Mouse (Mus musculus) cerebellum, adult 9-11 months (tissue): Measurements from ENCODE around the gene Pls3.

Experiments used
- DNase-seq: peaks from one replicate; pipeline ENCODE4 v3.0.0; 2022

Pls3 gene

GRCm38 (mm10) chrX:75874332-75875291 lies at the start of gene Pls3:
Gene Pls3, minus strand, starts transcription at chrX:75875182.
- peak; percentile 86 for DNase-seq

GRCm38 (mm10) chrX:75895716-75896115 lies 20.7 kb upstream of the Pls3 start:
- no peak for DNase-seq

GRCm38 (mm10) chrX:75875566-75875965 lies 584 bp upstream of the Pls3 start:
- DNase-seq, result peak; percentile 12

- peak; percentile 23 for DNase-seq
These were observed 1.2 kb downstream of the Pls3 start for GRCm38 (mm10) chrX:75873813-75874212.

GRCm38 (mm10) chrX:75873253-75873652 lies 1.7 kb downstream of the Pls3 start:
- DNase-seq, result peak; percentile 12

GRCm38 (mm10) chrX:75871855-75872254 lies 3.1 kb downstream of the Pls3 start:
- no peak for DNase-seq

- no peak for DNase-seq
These were observed 13.3 kb downstream of the Pls3 start for GRCm38 (mm10) chrX:75861715-75862114.

GRCm38 (mm10) chrX:75854294-75854693 lies 20.7 kb downstream of the Pls3 start:
- DNase-seq, result no peak

- DNase-seq, result no peak
These were observed 30.7 kb downstream of the Pls3 start for GRCm38 (mm10) chrX:75844290-75844689.

- no peak for DNase-seq
These were observed 32.1 kb downstream of the Pls3 start for GRCm38 (mm10) chrX:75842835-75843234.

GRCm38 (mm10) chrX:75842120-75842519 lies 32.9 kb downstream of the Pls3 start:
- DNase-seq, result no peak

- DNase-seq, result no peak
These were observed 34.7 kb downstream of the Pls3 start for GRCm38 (mm10) chrX:75840263-75840662.

GRCm38 (mm10) chrX:75834836-75835235 lies 40.1 kb downstream of the Pls3 start:
- no peak for DNase-seq

- DNase-seq, result no peak
These were observed 40.7 kb downstream of the Pls3 start for GRCm38 (mm10) chrX:75834286-75834685.

GRCm38 (mm10) chrX:75833006-75833641 lies 41.9 kb downstream of the Pls3 start:
- DNase-seq, result no peak

- DNase-seq, result no peak
These were observed 45.1 kb downstream of the Pls3 start for GRCm38 (mm10) chrX:75829867-75830255.

- DNase-seq, result no peak
These were observed 45.6 kb downstream of the Pls3 start for GRCm38 (mm10) chrX:75829240-75829866.

GRCm38 (mm10) chrX:75818647-75819271 lies 56.2 kb downstream of the Pls3 start:
- DNase-seq, result no peak

GRCm38 (mm10) chrX:75814958-75815357 lies 60.0 kb downstream of the Pls3 start:
- DNase-seq, result no peak

GRCm38 (mm10) chrX:75814123-75814522 lies 60.9 kb downstream of the Pls3 start:
- no peak for DNase-seq

GRCm38 (mm10) chrX:75796583-75796982 lies 78.4 kb downstream of the Pls3 start:
- peak; percentile 4 for DNase-seq

- DNase-seq, result no peak
These were observed 95.2 kb downstream of the Pls3 start for GRCm38 (mm10) chrX:75779796-75780195.

- no peak for DNase-seq
These were observed 97.5 kb downstream of the Pls3 start for GRCm38 (mm10) chrX:75777461-75777860.
